Mouse (Mus musculus): ENCODE data around the gene Ap1s2. TPM values are rescaled to one million over a fixed set of nuclear protein-coding genes. Genes with fewer than 3 reads are reported as not detected.
A peak's percentile ranks its signal among the peaks of the same experiment; 100 is the strongest.

The Ap1s2 gene
- 22.5 and 23.5 TPM in 2 replicates for polyA plus RNA-seq (2015; fragmentation: Nextera tagmentation; extraction: Ambion mirVana)

DNA sequence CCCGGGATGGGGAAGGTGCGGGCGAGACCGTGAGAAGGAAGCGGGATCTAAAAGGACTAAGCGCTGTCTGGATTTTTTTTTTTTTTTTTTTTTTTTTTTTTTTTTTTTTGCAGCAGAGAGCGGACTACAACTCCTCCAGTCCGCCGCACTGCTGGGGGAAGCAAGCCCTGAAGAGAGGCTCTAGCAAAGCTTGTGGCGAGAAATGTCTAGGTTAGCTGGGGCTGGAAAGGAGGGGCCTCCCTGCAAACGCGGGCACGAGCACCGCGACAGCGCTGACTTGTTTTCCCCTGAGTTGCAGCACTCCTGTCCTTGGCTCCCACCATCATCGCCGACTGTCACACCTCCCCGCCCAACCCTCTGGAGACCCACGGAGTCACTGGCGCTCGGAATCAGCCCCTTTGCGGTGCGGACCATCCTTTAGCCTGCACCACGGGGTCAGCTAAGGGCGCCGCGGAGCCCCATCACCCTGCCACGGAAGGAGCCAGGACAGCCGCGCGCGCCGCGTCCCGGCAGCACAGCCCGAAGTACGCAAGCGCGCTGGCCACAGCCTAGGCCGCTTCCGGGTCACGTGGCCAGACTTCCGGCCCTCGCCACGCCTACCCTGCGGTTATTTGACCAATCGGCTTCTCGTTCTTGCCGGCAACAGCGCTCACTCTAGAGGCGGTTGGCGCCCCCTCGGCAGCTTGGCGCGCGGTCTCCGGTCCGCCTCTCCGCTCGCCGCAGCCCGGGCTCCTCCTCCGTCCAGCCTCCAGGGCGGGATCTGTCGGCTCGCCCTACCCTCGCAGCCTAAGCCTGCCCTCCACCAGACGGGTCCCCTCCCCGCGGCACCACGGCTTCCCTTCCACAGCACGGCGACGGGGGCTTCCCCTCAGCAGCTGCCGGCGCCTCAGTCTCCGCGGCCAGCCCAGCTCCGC, at the start of gene Ap1s2:
Gene Ap1s2, plus strand, starts transcription at position 681 of the 914 bp plus-strand sequence.
- WGBS = 15% methylated on average over 66 of the region's 80 CpGs
- H3K27me3 ChIP-seq (replicated peaks) = no peaks in the 10 kb centered on the region
- no peaks in the 10 kb centered on the region for H3K4me1 ChIP-seq
- peak within 1 kb of the TSS; percentile 82 for H3K27ac ChIP-seq
- ATAC-seq (ENCODE audit: insufficient read depth, low FRiP score, low read depth) = peak; percentile 100
- no peaks in the 10 kb centered on the region for H3K9me3 ChIP-seq
- peak within 1 kb of the TSS; percentile 60 for H3K4me2 ChIP-seq
- H3K36me3 ChIP-seq = no peaks in the 10 kb centered on the region
- H3K4me3 ChIP-seq (replicated peaks) = peak within 1 kb of the TSS; percentile 62
- H3K9ac ChIP-seq = peak within 1 kb of the TSS; percentile 34; the same call in 1 of the 2 replicates

DNA sequence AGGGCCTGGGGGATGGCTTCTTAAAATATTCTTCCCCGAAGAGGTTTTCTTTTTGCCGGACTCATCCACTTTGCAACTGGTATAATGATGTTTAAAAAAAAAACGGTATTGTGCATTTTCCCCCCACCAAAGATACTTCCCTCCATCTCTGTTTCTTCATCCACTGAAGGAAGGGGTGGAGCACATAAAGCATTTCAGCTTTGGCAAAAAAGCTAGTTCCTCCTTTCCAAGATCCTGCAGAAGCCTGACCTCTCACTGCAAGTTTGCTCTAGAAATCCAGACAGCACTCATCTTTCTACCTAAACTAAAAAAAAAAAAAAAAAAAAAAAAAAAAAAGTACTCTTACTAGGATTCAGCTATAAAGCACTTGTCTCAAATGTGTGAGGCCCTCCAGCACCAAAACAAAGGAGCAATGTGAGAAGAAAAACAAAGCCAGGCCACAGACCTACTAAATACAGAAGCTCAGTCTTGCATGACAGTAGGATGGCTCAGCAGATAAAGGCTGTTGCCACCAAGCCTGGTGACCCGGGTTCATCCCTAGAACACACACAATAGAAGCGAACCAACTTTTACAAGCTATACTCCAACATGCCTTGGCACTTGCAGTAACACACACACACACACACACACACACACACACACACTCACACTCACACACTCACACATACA, 41.0 kb upstream of the Ap1s2 start:
- no peak for ATAC-seq (ENCODE audit: insufficient read depth, low FRiP score, low read depth)
- 64% methylated on average over 5 of the region's 5 CpGs for WGBS
- no peaks in the 10 kb centered on the region for H3K27me3 ChIP-seq (replicated peaks)
- H3K4me3 ChIP-seq (replicated peaks) = no peak overlapping the region
- no peak overlapping the region for H3K4me2 ChIP-seq
- no peak overlapping the region for H3K9ac ChIP-seq
- H3K36me3 ChIP-seq = no peaks in the 10 kb centered on the region
- no peaks in the 10 kb centered on the region for H3K9me3 ChIP-seq
- H3K27ac ChIP-seq = no peak overlapping the region
- no peaks in the 10 kb centered on the region for H3K4me1 ChIP-seq

DNA sequence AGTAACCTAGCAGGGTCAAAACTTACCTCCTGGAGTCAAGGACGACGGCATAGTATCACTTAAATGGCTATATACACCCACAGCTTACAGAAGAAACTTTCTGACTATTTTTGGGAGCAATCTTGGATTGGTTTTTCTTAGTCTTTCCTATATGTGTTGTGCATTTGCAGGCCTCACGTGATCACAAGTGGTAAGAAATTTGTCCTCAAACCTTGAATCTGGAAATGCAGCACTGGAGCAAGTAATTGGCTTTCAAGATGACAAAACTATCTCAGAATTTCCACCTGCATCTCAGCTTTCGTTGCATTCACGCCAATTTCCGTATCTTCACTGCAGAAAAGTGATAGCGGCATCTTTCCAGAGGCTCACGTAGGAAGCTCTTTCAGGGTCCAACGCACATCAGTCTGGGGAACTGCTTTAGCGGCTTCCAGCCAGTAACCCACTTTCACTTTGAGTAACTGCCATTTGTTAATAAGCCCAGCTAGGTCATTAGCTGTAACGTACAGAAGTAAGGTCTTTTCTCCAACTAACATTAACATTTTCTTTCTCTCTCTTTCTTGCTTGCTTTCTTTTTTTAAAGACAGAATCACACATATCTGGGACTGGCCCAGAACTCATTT, 40.0 kb upstream of the Ap1s2 start:
- no peak overlapping the region for H3K4me2 ChIP-seq
- 76% methylated on average over 11 of the region's 11 CpGs for whole genome bisulfite sequencing
- no peaks in the 10 kb centered on the region for H3K36me3 ChIP-seq
- no peak overlapping the region for H3K27ac ChIP-seq
- no peaks in the 10 kb centered on the region for H3K9me3 ChIP-seq
- ATAC-seq (ENCODE audit: insufficient read depth, low FRiP score, low read depth) = no peak
- H3K9ac ChIP-seq = no peak overlapping the region
- H3K4me3 ChIP-seq (replicated peaks) = no peak overlapping the region
- H3K4me1 ChIP-seq = no peaks in the 10 kb centered on the region
- H3K27me3 ChIP-seq (replicated peaks) = no peaks in the 10 kb centered on the region

DNA sequence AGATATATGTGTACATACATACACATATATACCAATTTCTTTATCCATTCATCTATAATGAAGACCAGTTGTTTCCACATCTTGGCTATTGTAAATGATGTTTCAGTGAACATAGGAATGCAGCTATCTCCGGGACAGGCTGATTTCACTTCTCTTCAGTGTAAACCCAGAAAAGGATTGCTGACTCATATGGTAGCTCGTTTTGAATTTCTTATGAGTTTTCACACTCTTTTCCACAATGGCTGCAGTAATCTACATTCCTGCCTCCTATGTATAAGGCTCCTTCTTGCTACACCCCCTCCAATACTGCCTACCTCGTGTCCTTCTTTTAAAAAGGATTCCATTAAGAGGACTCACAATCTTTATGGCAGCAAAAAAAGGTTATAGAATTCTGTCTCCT, 32.9 kb upstream of the Ap1s2 start:
- WGBS = 84% methylated on average over 3 of the region's 3 CpGs
- Histone ChIP-seq H3K4me2 (no peak overlapping the region), H3K4me3 (replicated peaks) (no peak overlapping the region), H3K4me1 (no peaks in the 10 kb centered on the region), H3K9ac (no peak overlapping the region), H3K9me3 (no peaks in the 10 kb centered on the region), H3K27me3 (replicated peaks) (no peaks in the 10 kb centered on the region), H3K27ac (no peak overlapping the region), H3K36me3 (no peaks in the 10 kb centered on the region)
- no peak for ATAC-seq (ENCODE audit: insufficient read depth, low FRiP score, low read depth)

DNA sequence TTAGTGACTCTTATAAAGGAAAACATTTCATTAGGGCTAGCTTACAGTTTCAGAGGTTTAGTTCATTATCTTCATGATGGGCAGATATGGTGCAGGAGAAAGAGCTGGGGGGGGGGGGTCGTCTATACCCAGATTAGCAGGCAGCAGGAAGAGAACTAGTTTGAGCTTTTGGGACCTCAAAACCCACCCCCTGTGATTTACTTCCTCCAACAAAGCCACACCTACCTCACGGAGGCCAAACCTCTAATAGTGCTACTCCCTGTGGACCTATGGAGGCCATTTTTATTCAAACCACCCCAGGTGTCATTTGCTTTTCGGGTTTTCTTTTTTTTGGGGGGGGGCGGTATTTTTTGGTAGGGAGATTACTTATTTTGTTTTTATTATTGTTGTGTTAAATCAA, 32.2 kb upstream of the Ap1s2 start:
- Histone ChIP-seq H3K9ac (no peak overlapping the region), H3K4me1 (no peaks in the 10 kb centered on the region), H3K36me3 (no peaks in the 10 kb centered on the region), H3K27ac (no peak overlapping the region), H3K4me2 (no peak overlapping the region), H3K27me3 (replicated peaks) (no peaks in the 10 kb centered on the region), H3K9me3 (no peaks in the 10 kb centered on the region), H3K4me3 (replicated peaks) (no peak overlapping the region)
- ATAC-seq (ENCODE audit: insufficient read depth, low FRiP score, low read depth) = no peak
- WGBS = 63% methylated on average over 4 of the region's 4 CpGs

DNA sequence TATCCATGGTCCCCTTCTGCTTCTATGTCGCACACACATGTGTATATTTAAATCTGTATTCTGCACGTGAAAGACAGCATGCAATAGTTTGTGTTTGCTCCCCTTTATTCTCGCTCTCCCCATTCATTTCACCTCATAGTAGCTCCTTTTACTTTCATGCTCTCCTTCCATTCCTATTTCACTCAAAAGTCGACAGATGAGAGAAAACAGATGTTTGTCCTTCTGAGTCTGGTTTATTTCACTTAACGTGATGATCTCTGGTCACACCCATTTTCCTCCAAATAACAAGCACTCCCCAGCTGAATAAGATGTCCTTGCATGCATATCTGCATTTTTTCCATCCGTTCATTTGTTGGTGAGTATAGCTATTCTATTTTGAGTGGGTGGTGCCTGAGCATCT, 29.8 kb upstream of the Ap1s2 start:
- H3K36me3 ChIP-seq = no peaks in the 10 kb centered on the region
- no peaks in the 10 kb centered on the region for H3K9me3 ChIP-seq
- H3K4me3 ChIP-seq (replicated peaks) = no peak overlapping the region
- H3K4me1 ChIP-seq = no peaks in the 10 kb centered on the region
- WGBS = 49% methylated on average over 6 of the region's 6 CpGs
- no peak overlapping the region for H3K27ac ChIP-seq
- no peak overlapping the region for H3K4me2 ChIP-seq
- H3K27me3 ChIP-seq (replicated peaks) = no peaks in the 10 kb centered on the region
- H3K9ac ChIP-seq = no peak overlapping the region
- no peak for ATAC-seq (ENCODE audit: insufficient read depth, low FRiP score, low read depth)

DNA sequence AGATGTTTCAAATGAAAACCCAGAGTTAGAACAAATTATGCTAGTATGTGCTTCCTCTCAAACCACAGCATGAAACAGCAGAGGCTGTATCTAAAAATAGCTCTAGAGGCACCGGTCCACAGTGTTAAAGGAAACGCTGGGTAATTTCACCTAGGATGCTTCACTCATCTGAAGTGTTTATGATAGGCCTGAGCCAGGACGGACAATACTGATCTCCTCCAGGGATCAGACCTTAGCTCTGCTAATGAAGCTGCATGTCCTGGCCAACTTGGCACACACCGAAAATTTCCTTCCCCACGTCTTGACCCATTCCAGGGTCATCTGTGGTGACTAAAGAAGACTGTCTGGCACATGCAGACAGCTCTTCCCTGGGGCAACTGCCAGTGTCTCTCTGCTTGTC, 29.4 kb upstream of the Ap1s2 start:
- no peaks in the 10 kb centered on the region for H3K27me3 ChIP-seq (replicated peaks)
- H3K36me3 ChIP-seq = no peaks in the 10 kb centered on the region
- H3K9me3 ChIP-seq = no peaks in the 10 kb centered on the region
- 52% methylated on average over 5 of the region's 5 CpGs for WGBS
- H3K4me2 ChIP-seq = no peak overlapping the region
- H3K4me1 ChIP-seq = no peaks in the 10 kb centered on the region
- no peak overlapping the region for H3K9ac ChIP-seq
- H3K27ac ChIP-seq = peak overlapping the region; percentile 51
- ATAC-seq (ENCODE audit: insufficient read depth, low FRiP score, low read depth) = no peak
- H3K4me3 ChIP-seq (replicated peaks) = no peak overlapping the region

DNA sequence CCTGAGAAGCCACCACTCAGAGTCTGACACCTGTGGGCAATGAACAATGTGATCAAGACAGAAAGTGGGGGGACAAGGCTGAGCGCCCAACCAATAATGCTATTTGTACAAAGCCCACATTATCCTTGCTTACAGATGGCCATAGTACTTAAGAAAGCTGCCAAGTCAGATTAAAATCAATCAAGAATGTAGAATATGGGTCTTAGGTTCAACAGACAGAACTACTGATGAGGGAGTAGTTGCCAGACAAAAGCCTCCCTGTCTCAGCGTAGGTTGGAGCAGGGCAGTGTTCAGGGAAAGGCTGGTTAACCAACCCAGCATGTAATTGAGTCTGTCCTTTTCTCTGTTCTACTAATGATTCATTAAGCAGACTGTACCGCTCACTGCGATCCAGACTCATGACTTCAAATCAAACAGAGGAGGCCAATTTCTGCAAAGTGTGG, 23.3 kb upstream of the Ap1s2 start:
- ATAC-seq (ENCODE audit: insufficient read depth, low FRiP score, low read depth) = no peak
- 91% methylated on average over 4 of the region's 4 CpGs for WGBS
- Histone ChIP-seq H3K4me2 (no peak overlapping the region), H3K36me3 (no peaks in the 10 kb centered on the region), H3K4me3 (replicated peaks) (no peak overlapping the region), H3K27me3 (replicated peaks) (no peaks in the 10 kb centered on the region), H3K4me1 (no peaks in the 10 kb centered on the region), H3K27ac (no peak overlapping the region), H3K9ac (no peak overlapping the region), H3K9me3 (no peaks in the 10 kb centered on the region)

DNA sequence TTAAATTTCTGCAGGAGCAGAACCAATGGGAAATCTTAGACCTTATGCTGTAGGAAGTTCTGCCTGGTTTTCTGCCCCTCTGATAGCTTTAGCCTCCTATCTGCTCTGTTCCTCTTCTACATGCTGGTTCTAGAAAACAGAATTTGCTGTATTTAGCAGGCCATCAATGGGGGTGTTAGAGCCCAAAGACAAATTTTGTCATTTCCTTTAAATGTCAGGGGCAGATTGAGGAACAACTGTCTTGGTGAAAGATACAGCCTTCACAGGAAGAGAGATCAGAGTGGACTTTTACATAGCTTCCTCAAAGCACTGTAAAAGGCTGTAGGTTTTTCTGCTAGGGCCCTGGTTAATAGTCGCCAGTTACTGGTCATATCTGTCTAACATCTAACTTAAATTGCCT, 11.5 kb upstream of the Ap1s2 start:
- H3K27ac ChIP-seq = no peak overlapping the region
- WGBS = 40% methylated on average over 1 of the region's 1 CpGs
- no peaks in the 10 kb centered on the region for H3K27me3 ChIP-seq (replicated peaks)
- no peak overlapping the region for H3K4me3 ChIP-seq (replicated peaks)
- H3K9ac ChIP-seq = no peak overlapping the region
- H3K4me2 ChIP-seq = no peak overlapping the region
- H3K9me3 ChIP-seq = no peaks in the 10 kb centered on the region
- H3K4me1 ChIP-seq = no peaks in the 10 kb centered on the region
- no peak for ATAC-seq (ENCODE audit: insufficient read depth, low FRiP score, low read depth)
- H3K36me3 ChIP-seq = no peaks in the 10 kb centered on the region

DNA sequence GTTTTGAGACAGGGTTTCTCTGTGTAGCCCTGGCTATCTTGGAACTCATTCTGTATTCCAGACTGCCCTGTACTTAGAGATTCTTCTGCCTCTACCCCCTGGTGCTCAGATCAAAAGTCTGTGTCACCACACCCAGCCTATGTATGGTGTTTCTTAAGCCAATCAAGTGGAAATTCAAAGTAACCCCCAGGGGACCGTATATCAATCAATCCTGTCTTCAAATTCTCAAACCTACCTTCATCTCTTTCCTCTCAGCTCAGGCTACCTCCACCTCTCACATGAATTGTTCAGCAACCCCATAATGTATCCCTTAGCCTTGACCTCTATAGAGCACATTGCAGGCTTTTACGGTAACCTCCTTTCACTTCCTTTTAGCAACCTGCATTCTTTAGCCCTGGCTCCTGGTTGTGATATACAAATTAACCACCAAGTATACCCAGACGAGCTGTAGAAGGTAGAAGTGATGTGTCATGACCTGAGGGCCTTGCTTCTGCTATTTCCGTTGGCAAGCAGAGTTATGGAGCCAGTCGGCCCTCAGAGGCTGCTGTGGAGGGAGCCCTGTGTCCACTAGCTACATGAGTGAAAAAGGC, 9.3 kb upstream of the Ap1s2 start:
- H3K36me3 ChIP-seq = no peaks in the 10 kb centered on the region
- 60% methylated on average over 5 of the region's 5 CpGs for WGBS
- no peak overlapping the region for H3K4me2 ChIP-seq
- no peak overlapping the region for H3K9ac ChIP-seq
- H3K9me3 ChIP-seq = no peaks in the 10 kb centered on the region
- H3K27ac ChIP-seq = no peak overlapping the region
- no peak overlapping the region for H3K4me3 ChIP-seq (replicated peaks)
- H3K4me1 ChIP-seq = no peaks in the 10 kb centered on the region
- H3K27me3 ChIP-seq (replicated peaks) = no peaks in the 10 kb centered on the region
- ATAC-seq (ENCODE audit: insufficient read depth, low FRiP score, low read depth) = no peak

DNA sequence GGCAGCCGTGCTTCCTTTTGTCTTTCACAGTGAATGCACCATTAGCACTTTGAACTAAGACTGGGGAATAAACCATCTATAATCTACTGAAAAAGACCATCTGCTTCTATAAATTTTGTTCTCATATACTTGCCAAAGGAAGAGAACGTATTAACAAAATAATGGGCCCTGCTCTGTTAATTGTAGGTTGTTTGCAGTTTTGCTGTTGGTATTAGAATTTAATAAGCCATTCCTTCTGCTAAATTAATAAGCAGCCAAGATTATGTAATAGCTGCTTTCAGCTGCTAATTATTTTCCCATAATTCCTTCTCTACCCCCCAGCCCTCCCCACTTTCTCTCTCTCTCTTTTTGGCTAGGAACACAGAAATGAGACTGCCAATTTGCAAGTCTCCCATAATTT, 2.0 kb upstream of the Ap1s2 start:
- no peak overlapping the region for H3K27ac ChIP-seq
- H3K36me3 ChIP-seq = no peaks in the 10 kb centered on the region
- no peaks in the 10 kb centered on the region for H3K9me3 ChIP-seq
- no peak overlapping the region for H3K4me2 ChIP-seq
- no peak overlapping the region for H3K9ac ChIP-seq
- WGBS = 81% methylated on average over 2 of the region's 2 CpGs
- H3K27me3 ChIP-seq (replicated peaks) = no peaks in the 10 kb centered on the region
- no peak for ATAC-seq (ENCODE audit: insufficient read depth, low FRiP score, low read depth)
- H3K4me3 ChIP-seq (replicated peaks) = no peak overlapping the region
- H3K4me1 ChIP-seq = no peaks in the 10 kb centered on the region

DNA sequence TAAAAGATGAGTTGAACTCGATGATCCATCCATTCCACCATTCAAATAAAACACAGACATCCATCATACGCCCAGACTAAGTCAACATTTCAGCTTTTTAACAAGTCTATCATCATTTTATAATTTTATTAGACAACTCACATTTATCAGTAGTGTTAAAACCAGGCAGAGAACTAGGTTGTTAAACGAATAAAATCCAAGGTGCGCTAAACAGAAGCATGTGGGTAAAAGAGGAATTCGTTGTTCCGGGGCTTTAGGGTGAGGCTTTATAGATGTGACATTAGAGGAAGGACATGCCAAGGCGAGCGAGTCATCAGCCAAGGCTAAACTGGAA, 847 bp upstream of the Ap1s2 start:
- ATAC-seq (ENCODE audit: insufficient read depth, low FRiP score, low read depth) = no peak
- no peaks in the 10 kb centered on the region for H3K9me3 ChIP-seq
- WGBS = 27% methylated on average over 8 of the region's 8 CpGs
- no peaks in the 10 kb centered on the region for H3K36me3 ChIP-seq
- no peak overlapping the region for H3K9ac ChIP-seq
- H3K27ac ChIP-seq = no peak overlapping the region; the same call in 1 of the 2 replicates
- H3K4me3 ChIP-seq (replicated peaks) = peak overlapping the region; percentile 62
- no peaks in the 10 kb centered on the region for H3K4me1 ChIP-seq
- no peaks in the 10 kb centered on the region for H3K27me3 ChIP-seq (replicated peaks)
- peak overlapping the region; percentile 49 for H3K4me2 ChIP-seq

All from stomach, embryonic 15.5 days (tissue).